Mouse (Mus musculus): ENCODE data around the gene Foxc2. TPM values are rescaled to one million over a fixed set of nuclear protein-coding genes. Genes with fewer than 3 reads are reported as not detected.

Foxc2 gene
- 17.0 and 20.9 TPM in 2 replicates for polyA plus RNA-seq (2016; fragmentation: Nextera tagmentation; extraction: Ambion mirVana)

DNA sequence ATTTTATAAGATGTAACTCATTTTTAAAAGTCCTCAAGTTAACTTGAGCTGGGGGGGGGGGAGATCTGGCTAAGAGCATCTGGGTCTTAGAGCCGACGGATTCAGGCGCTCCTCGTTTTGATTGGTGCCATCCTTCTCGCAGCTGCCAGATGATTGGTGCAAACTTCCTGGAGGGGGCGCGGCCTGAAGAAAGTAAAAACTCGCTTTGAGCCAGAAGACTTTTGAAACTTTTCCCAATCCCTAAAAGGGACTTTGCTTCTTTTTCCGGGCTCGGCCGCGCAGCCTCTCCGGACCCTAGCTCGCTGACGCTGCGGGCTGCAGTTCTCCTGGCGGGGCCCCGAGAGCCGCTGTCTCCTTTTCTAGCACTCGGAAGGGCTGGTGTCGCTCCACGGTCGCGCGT, at the start of gene Foxc2:
TSS of gene Foxc2 (plus strand) at position 224 of the 400 bp plus-strand sequence.
- Histone ChIP-seq H3K27ac (no peak within 1 kb of the TSS; the same call in 1 of the 2 replicates), H3K27me3 (replicated peaks) (peaks cover 90% of the 10 kb centered on the region), H3K9ac (peak within 1 kb of the TSS; percentile 58), H3K4me2 (replicated peaks) (peak within 1 kb of the TSS; percentile 72), H3K4me3 (peak within 1 kb of the TSS; percentile 43), H3K9me3 (no peaks in the 10 kb centered on the region), H3K36me3 (no peaks in the 10 kb centered on the region), H3K4me1 (peaks cover 17% of the 10 kb centered on the region)
- WGBS: 0% methylated on average over 25 of the region's 25 CpGs
- ATAC-seq (ENCODE audit: low FRiP score, low read depth): no peak; the same call in 1 of the 2 replicates

DNA sequence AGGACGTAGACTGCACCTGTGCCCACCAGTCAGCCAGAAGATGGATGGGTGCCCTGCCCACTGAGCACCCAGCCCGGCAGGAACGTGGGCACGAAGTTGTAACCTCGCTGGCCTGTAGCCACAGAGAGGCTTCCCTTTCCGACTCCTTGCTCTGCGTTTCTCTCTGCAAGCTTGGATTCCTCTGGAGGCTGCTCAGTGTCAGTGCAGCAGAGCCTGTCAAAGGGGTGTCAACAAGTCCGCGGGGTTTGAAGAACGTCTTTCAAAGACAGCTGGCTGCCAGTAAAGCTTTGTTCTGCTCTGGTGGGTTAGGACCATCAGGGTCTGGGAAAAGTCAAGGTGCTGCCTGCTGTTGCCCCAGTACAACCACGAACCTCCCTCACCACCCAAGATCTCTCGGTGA, 44.5 kb upstream of the Foxc2 start:
- peaks cover 87% of the 10 kb centered on the region for H3K27me3 ChIP-seq (replicated peaks)
- no peaks in the 10 kb centered on the region for H3K36me3 ChIP-seq
- WGBS: 2% methylated on average over 12 of the region's 12 CpGs
- H3K9me3 ChIP-seq: no peaks in the 10 kb centered on the region
- no peak for ATAC-seq (ENCODE audit: low FRiP score, low read depth)
- H3K27ac ChIP-seq: no peak overlapping the region
- no peak overlapping the region for H3K9ac ChIP-seq
- H3K4me1 ChIP-seq: peaks cover 10% of the 10 kb centered on the region
- H3K4me3 ChIP-seq: no peak overlapping the region
- H3K4me2 ChIP-seq (replicated peaks): no peak overlapping the region

DNA sequence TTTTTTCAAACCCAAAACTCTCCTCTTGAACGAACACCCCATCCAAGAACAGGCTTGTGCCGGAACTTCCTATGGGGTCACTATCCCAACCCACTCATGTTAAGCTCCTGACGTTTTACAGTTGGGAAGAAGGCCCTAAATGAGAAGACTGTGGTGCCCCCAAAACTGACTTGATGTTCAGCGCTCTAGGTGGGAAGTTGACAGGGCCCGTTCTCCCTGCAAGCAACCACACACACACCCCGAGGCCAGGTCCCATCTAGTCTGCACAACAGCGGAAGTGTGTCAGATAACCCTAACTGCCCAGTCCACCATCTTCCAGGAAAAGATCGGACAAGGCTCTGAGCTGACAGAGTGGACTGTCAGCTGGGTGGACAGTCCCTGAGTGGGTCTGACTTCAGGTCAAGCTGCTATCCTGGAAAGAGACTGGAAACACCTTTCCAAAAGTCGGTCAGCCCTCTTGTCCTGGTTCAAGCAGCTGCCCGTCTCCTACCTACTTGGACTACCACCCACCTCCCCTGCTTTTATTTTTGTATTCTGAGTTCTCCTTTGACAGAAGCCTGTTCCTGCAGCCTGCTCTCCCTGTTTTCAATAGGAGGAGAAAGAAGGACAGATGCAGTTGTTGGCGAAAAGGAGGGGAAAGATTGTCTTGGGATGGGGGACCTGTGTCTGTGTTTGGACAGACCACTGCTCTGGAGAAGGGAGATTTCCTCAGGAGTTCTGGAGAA, 43.4 kb upstream of the Foxc2 start:
- H3K4me3 ChIP-seq: no peak overlapping the region
- peaks cover 10% of the 10 kb centered on the region for H3K4me1 ChIP-seq
- no peaks in the 10 kb centered on the region for H3K36me3 ChIP-seq
- no peak overlapping the region for H3K9ac ChIP-seq
- H3K27me3 ChIP-seq (replicated peaks): peaks cover 95% of the 10 kb centered on the region
- no peaks in the 10 kb centered on the region for H3K9me3 ChIP-seq
- H3K27ac ChIP-seq: no peak overlapping the region
- whole genome bisulfite sequencing: 7% methylated on average over 11 of the region's 11 CpGs
- no peak for ATAC-seq (ENCODE audit: low FRiP score, low read depth)
- H3K4me2 ChIP-seq (replicated peaks): no peak overlapping the region

DNA sequence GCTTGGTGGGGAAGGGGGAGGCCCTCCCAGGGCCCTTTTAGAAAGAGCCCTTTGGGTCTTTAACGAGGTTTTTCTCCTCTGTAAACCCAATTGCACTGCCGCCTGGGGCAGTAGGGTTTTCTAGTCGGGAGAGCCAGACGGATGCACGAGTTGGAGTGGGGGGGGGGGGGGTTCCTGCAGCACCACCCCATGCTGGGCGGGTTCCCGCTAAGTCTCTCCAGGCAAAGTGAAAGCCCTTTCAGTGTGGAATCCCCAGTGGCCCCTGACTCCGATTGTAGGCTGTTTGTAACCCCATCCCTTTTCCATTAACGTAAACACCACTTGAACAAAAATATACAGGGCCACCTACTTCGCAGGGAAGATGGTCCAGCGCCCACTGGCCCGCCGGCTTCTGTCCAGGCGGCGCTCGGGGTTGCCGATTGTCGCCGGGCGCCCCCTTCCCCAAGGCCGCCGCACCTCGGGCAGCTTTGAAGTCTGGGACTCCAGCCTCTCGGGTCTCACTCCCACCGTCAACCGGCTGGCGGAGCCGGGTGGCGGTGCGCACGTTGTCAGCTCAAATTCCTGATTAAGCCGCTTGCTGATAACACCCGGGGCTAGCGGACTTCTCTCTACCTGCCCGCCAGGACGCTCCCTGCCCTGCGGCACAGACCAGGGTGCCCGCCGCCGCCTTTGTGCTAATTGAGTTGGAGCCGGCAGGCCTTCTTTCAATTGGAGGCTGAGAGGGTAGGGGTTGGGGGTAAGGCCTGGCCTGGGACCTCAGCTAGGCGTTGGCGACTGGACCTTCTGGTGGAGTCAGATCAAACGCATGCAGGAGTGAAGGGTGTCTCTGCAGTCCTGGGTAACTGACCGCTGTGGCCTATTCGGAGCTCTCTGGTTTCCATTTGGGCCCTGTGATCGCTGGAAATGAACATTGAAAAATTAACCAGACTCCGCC, 42.5 kb upstream of the Foxc2 start:
- H3K9ac ChIP-seq: no peak overlapping the region
- no peak for ATAC-seq (ENCODE audit: low FRiP score, low read depth)
- peaks cover 99% of the 10 kb centered on the region for H3K27me3 ChIP-seq (replicated peaks)
- peaks cover 10% of the 10 kb centered on the region for H3K4me1 ChIP-seq
- H3K27ac ChIP-seq: no peak overlapping the region
- under 1% methylated on average over 48 of the region's 48 CpGs for WGBS
- H3K4me2 ChIP-seq (replicated peaks): peak overlapping the region; percentile 28; the same call in 1 of the 2 replicates
- no peaks in the 10 kb centered on the region for H3K9me3 ChIP-seq
- H3K36me3 ChIP-seq: no peaks in the 10 kb centered on the region
- H3K4me3 ChIP-seq: no peak overlapping the region

DNA sequence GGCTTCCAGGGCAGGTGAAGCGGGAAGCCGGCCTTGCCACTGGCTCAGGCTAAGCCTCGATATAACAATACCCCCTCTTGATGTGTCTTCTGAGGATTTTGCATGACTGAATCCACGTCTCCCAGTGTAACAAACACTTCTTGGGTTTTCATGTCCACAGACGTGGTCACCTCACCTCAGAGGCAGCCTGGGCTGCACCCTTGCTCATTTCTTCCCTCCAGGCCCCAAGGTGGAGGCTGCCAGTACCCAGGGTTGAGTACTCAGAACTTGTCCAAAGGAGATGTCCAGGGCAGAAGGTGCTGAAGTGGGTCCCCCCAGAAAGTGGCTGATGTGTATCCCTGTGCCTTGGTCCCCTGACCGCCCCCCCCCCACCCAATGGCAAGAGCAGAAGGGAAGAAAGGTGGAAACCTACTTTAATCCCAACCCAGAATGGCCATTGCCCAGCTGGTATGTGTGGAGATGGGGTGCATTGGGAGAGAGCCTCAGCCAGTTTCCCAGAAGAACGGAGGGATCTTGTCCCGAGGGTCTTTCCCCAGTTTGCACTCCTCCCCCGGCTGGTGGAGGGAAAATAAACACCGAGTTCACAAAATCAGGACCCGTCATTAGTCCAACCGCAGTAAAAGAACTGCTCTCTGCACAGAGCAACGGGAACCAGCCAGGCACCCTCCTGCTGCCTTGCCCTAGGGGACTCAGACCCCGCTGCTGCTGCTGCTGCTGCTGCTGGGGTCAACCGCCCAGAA, 41.7 kb upstream of the Foxc2 start:
- Histone ChIP-seq H3K9ac (no peak overlapping the region), H3K36me3 (no peaks in the 10 kb centered on the region), H3K4me2 (replicated peaks) (no peak overlapping the region), H3K4me3 (no peak overlapping the region), H3K4me1 (peaks cover 10% of the 10 kb centered on the region), H3K9me3 (no peaks in the 10 kb centered on the region), H3K27ac (no peak overlapping the region), H3K27me3 (replicated peaks) (peaks cover 99% of the 10 kb centered on the region)
- no peak for ATAC-seq (ENCODE audit: low FRiP score, low read depth)
- WGBS: under 1% methylated on average over 15 of the region's 15 CpGs

DNA sequence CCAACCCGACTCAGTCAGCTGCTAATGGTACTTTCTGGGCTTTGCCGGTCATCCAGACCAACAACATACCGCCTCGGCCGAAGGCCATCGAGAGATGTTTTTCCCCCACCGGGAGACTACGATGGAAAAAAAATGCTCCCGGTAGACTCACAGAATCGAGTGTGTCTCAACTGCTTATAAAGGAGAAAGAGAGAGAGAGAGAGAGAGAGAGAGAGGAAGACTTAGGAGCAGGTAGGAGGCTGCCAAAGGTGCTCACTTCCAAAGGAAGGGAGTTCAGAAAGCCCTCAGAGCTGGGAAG, 41.2 kb upstream of the Foxc2 start:
- ATAC-seq (ENCODE audit: low FRiP score, low read depth): no peak
- no peaks in the 10 kb centered on the region for H3K9me3 ChIP-seq
- peaks cover 99% of the 10 kb centered on the region for H3K27me3 ChIP-seq (replicated peaks)
- H3K9ac ChIP-seq: no peak overlapping the region
- no peak overlapping the region for H3K4me3 ChIP-seq
- no peaks in the 10 kb centered on the region for H3K36me3 ChIP-seq
- H3K4me1 ChIP-seq: peaks cover 10% of the 10 kb centered on the region
- H3K4me2 ChIP-seq (replicated peaks): no peak overlapping the region
- H3K27ac ChIP-seq: no peak overlapping the region
- WGBS: under 1% methylated on average over 10 of the region's 10 CpGs

DNA sequence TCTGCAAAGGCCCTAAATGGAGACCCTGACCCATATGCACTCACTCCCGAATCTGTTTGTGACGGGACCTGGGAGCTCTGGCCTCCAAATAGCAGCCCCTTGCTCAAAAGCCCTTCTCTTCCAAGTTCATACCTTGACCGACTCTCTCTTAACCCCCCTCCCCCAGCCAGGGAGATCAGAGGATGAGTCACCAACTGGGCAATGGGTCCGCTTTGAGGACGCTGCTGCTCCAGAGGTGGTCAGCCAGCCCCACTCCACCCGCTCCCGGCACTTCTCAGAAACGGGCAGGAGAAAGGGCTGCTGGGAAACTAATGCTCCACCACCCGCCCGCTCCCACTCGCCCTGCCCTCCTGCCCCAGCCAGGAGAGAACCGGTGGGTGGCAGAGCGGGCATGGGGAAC, 40.0 kb upstream of the Foxc2 start:
- 1% methylated on average over 13 of the region's 13 CpGs for WGBS
- H3K4me2 ChIP-seq (replicated peaks): no peak overlapping the region
- no peak overlapping the region for H3K9ac ChIP-seq
- H3K4me1 ChIP-seq: peaks cover 10% of the 10 kb centered on the region
- no peak for ATAC-seq (ENCODE audit: low FRiP score, low read depth)
- H3K36me3 ChIP-seq: no peaks in the 10 kb centered on the region
- no peaks in the 10 kb centered on the region for H3K9me3 ChIP-seq
- H3K27me3 ChIP-seq (replicated peaks): peaks cover 99% of the 10 kb centered on the region
- H3K4me3 ChIP-seq: no peak overlapping the region
- no peak overlapping the region for H3K27ac ChIP-seq

DNA sequence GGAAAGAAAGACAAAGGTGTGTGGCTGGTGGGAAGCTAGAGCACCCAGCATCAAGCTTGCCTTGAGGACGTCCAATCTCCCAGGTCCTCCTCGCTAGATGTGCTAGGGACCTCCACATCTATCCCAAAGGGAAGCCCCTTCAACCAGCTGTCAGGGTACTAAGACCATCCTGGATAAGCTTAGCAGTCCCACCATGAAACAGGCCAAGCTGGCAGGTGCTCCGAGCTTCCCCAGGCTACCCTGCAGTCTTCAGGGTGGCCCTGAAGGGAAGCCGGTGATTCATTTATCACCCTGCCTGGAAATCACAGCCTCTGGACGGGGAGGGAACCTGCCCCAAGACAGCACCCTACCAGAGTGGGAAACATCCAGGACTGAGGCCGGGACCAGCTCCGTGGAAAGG, 39.4 kb upstream of the Foxc2 start:
- WGBS: 4% methylated on average over 7 of the region's 7 CpGs
- Histone ChIP-seq H3K4me1 (peaks cover 6% of the 10 kb centered on the region), H3K36me3 (no peaks in the 10 kb centered on the region), H3K4me3 (no peak overlapping the region), H3K9ac (no peak overlapping the region), H3K4me2 (replicated peaks) (no peak overlapping the region), H3K27me3 (replicated peaks) (peaks cover 99% of the 10 kb centered on the region), H3K9me3 (no peaks in the 10 kb centered on the region), H3K27ac (no peak overlapping the region)
- ATAC-seq (ENCODE audit: low FRiP score, low read depth): no peak

DNA sequence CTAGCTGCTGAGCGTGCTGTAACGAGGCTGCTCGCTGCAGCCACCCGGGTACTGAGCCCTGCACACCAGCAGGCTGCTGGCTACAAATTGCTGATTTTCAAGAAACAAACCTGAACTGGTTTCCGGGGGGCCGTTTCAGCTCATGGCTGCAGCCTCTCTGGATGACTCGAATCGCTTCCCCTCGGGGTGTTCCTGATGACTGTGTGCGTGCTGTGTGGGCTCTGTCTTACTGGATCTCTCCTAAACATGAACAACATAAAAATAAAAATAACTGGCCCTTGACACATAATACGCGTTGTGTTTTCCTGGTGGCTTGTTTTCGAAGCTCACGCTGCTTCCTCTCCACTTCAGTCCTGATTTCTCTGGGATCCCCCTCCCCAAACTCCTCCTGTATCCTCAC, 37.2 kb upstream of the Foxc2 start:
- Histone ChIP-seq H3K4me3 (no peak overlapping the region), H3K27me3 (replicated peaks) (peaks cover 99% of the 10 kb centered on the region), H3K9me3 (no peaks in the 10 kb centered on the region), H3K27ac (no peak overlapping the region), H3K9ac (no peak overlapping the region), H3K4me2 (replicated peaks) (no peak overlapping the region), H3K36me3 (no peaks in the 10 kb centered on the region), H3K4me1 (peaks cover 13% of the 10 kb centered on the region)
- no peak for ATAC-seq (ENCODE audit: low FRiP score, low read depth)
- WGBS: 1% methylated on average over 14 of the region's 14 CpGs

DNA sequence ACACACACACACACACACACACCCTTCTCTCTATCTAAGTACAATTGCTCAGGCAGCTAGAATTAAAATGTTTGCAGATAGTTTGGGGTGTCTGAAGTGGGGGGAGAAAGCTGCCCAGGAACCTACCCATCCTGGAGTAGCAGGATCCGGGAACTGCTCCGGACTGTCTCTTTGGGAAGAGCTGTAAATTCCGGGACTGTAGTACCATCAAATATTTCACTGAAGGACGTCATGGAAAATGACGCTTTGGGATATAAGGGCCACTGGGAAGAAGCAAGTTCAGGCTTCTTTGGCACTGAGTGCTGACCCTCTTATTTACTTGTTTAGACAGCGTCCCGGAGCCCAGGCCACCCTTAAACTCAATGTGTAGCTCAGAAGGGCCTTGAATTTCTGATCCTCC, 36.8 kb upstream of the Foxc2 start:
- peaks cover 99% of the 10 kb centered on the region for H3K27me3 ChIP-seq (replicated peaks)
- no peak for ATAC-seq (ENCODE audit: low FRiP score, low read depth)
- no peaks in the 10 kb centered on the region for H3K36me3 ChIP-seq
- no peak overlapping the region for H3K4me2 ChIP-seq (replicated peaks)
- no peak overlapping the region for H3K4me3 ChIP-seq
- H3K27ac ChIP-seq: no peak overlapping the region
- H3K4me1 ChIP-seq: peaks cover 18% of the 10 kb centered on the region
- WGBS: 1% methylated on average over 7 of the region's 7 CpGs
- no peak overlapping the region for H3K9ac ChIP-seq
- H3K9me3 ChIP-seq: no peaks in the 10 kb centered on the region

DNA sequence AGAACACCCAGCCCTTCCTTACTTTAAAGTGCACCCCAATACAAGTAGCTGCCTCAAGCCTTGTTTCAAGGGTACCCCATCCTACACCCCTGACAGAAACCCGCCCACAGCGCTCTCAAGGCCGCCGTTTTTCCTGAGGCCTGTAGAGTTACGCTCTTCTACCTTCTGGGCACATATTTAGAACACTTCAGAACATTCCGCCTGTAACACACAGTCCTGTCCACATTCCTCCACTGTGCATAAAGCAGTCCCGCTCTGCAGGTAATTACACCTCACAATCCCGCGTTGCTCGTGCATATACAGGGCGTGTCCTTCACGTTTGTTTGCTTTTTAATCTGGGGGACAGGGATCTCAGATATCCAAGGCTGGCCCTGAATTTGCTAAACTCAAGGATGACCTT, 36.0 kb upstream of the Foxc2 start:
- Histone ChIP-seq H3K4me3 (no peak overlapping the region), H3K36me3 (no peaks in the 10 kb centered on the region), H3K9ac (no peak overlapping the region), H3K4me1 (peaks cover 25% of the 10 kb centered on the region), H3K9me3 (no peaks in the 10 kb centered on the region), H3K27ac (no peak overlapping the region), H3K4me2 (replicated peaks) (no peak overlapping the region), H3K27me3 (replicated peaks) (peaks cover 99% of the 10 kb centered on the region)
- 3% methylated on average over 12 of the region's 12 CpGs for WGBS
- ATAC-seq (ENCODE audit: low FRiP score, low read depth): no peak
